Mouse (Mus musculus): Measurements from ENCODE around the gene E130308A19Rik. TPM values are rescaled to one million over a fixed set of nuclear protein-coding genes. Genes with fewer than 3 reads are reported as not detected.

Gene E130308A19Rik
- total RNA-seq, 2 experiments from 2014 or later: 14.5 to 16.6 TPM

DNA sequence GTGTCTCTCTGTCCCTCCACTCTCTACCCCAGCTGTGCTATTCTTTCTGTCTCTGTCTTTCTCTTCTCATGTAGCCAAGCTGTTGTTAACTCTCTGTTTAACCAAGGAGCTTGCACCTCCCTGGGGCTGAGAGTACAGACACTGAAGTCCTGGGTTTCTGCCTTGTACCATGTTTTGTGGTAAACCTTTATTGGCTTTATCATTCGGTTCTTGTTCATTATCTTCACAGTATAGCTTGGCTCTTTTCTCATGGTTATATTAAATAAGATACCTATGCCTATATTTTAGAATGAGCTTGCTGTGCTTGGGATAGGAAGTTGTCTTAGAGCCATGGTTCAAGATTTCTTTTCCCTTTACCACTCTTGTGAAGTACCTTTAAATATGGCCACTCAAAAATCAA is 8.5 kb downstream of the E130308A19Rik start:
- DNase-seq: no peak

- no peak for DNase-seq
Measured at GRCm38 (mm10) chr4:59639163-59639562, 13.2 kb downstream of the E130308A19Rik start.

GRCm38 (mm10) chr4:59640720-59641119 is 14.7 kb downstream of the E130308A19Rik start:
- no peak for DNase-seq

- no peak for DNase-seq
Measured at GRCm38 (mm10) chr4:59642039-59642438, 16.0 kb downstream of the E130308A19Rik start.

- no peak for DNase-seq
Measured at GRCm38 (mm10) chr4:59642657-59643056, 16.6 kb downstream of the E130308A19Rik start.

GRCm38 (mm10) chr4:59644431-59644830 is 18.4 kb downstream of the E130308A19Rik start:
- no peak for DNase-seq

DNA sequence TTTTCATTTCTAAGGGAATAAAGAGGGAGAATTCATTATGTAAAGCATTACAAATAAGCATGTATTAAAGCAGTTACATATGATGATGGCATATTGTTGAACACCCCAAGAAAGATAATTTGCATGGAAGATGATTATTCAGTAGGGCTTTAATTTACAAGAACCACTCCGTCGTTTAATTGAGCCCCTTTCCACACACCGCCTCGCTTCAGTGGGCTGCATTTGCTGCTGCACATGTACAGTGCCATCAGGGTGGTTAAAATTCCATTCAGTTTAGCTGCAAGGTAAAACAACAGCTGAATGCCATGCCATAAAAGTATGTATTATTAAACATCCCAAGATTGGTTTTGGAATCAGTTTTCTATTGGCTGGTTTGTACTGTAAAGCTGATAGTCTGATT is 19.0 kb downstream of the E130308A19Rik start:
- no peak for DNase-seq

DNA sequence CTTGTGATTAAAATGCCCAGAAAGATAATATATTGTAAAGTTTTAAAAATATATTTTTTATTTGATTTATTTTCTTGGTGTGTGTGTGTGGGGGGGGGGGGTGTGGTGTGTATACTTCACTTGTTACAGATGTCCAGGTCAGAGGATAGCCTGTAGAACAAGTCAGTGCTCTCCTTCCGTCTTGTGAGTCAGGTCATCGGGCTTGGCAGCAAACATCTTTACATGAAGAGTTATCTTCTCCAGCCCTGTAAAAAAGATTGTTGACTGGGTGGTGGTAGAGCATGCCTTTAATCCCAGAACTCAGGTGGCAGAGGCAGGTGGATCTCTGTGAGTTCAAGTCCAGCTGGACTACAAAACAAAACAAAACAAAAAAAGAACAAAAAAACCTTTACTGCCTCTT is 19.6 kb downstream of the E130308A19Rik start:
- no peak for DNase-seq

- DNase-seq: no peak
Measured at GRCm38 (mm10) chr4:59646020-59646696, 20.1 kb downstream of the E130308A19Rik start.

DNA sequence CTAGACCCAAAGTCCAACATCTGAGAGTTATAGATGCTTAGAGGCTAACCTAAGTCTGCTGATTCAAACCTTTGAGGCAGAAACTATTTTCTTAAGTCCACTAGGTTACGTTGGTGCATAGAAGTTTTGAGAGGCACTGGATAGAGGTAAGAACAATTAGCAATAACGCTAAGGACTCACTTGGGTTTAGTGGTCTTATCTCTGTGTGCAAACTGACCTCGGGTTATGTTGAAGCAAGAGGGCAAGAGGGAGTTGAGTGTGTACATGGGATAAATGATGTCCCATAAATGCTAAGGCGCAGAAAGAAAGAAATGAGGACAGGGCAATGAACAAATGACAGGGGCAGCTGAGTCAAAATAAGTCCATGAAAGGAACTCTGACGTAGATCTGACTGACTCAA is 23.1 kb downstream of the E130308A19Rik start:
- no peak for DNase-seq

DNA sequence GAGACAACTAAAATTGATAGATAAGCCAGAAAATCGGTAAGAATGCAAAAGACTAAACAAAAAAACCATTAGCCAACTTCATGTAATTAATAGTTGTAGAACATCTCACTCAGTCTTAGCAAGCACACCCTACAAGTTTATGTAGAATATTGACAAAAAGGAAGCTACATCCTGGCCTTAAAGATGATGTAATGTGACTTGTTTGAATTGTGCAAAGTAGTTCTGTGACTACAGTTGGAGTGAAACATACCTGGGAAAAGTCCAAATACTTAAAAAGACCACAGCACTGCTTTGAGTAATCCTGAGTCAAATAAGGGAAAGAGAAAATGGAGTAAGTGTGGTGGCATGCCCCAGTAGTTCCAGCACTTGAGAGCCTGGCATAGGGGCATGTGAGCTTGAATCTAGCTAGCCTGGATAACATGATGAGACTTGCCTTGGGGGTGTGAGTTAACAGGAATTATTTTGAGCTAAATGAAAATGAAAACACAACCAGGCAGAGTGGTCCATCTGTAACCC is 26.2 kb downstream of the E130308A19Rik start:
- DNase-seq: no peak

GRCm38 (mm10) chr4:59656061-59656642 is 30.1 kb downstream of the E130308A19Rik start:
- no peak for DNase-seq

DNA sequence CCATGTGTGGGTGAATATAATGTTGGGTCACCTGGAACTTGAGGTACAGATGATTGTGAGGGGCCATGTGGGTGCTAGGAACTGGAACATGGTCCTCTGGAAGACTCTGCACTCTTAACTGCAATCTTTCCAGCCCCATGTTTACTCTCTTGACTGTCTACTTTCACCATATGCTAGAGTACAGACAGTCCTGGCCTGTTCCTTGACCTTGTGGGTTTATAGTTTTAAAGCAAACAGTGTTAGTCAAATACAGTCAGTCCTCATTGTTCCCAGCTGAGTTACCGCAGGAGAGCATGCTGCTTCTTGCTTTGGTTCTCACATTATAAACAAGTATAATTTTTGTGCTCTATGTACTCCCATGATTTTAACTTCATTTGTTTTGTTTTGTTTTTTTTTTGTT is 36.2 kb downstream of the E130308A19Rik start:
- DNase-seq: peak in 1 of 2 experiments; percentile 12

- DNase-seq: no peak
Measured at GRCm38 (mm10) chr4:59663451-59663850, 37.4 kb downstream of the E130308A19Rik start.

GRCm38 (mm10) chr4:59666550-59667317 is 40.7 kb downstream of the E130308A19Rik start:
- DNase-seq: no peak

- DNase-seq: no peak
Measured at GRCm38 (mm10) chr4:59668050-59668449, 42.0 kb downstream of the E130308A19Rik start.

DNA sequence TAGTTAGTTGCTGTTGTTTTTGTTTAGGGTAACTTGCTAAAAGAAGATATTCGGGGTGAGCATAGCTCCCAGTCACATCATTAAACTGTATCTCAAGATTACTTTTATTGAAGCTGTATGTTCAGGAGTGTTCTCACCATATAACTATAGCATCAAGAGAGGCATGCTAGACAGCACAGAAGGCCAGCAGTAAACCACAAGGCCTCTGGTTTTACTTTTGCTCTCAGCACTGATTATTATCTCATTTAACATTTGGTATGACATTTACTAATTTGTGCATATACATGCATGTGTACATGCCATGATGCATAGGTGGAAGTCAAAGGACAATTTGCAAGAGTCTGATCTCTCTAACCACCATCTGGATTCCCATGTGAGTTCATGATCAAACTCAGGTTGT is 43.1 kb downstream of the E130308A19Rik start:
- no peak for DNase-seq

- no peak for DNase-seq
Measured at GRCm38 (mm10) chr4:59670015-59670414, 44.0 kb downstream of the E130308A19Rik start.

- no peak for DNase-seq
Measured at GRCm38 (mm10) chr4:59673423-59674117, 47.6 kb downstream of the E130308A19Rik start.

DNA sequence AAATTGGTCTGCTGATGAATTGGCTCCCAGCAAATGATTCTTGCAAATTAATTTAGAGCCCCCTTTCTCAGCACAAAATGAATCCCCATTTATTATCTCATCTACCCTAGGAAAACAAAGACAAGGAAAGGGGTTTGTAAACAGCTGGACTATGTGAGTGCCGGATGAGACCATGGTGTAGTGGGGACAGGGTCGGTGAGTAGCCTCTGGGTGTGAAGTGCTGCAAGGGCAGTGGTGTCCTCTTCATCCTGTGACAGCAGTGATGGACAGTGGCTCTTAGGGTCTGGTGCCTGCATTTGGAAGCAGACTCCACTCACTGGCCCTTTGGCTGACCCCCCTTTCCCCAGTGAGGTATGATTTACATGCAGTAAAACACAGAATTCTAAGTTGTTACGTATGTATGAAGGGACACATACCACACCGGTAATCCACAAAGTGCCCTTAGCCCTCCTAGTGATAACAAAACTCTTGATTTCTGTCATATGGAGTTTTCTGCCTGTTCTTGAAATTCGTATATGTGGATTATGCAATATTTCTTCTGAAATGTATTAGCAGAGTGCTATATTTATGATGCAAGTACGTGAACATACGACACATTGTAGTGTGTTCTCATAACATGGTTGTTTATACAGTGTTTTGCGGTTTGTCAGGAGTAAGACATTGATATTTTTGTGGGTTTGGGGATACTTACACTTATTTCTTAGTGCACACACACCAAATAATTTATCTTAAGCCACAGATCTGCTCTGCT is 49.1 kb downstream of the E130308A19Rik start:
- no peak for DNase-seq

DNA sequence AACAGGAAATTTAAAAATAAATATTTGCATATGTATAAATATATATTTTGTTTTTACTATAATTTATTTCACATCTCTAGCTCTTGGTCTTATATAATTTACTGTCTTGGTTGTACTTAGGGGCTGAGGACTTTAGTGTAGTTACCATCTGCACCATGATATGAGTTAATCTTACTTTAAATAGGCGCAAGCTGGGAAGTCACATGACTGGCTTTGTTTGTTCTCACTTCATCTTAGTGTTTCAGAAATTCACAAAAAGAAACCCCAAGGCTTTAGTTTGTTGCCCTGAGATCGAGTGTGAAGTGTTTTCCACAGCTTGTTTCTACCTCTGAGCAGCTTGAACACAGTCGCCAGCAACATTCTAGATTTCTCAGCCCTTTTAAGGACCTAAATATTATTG is 49.7 kb downstream of the E130308A19Rik start:
- no peak for DNase-seq

DNA sequence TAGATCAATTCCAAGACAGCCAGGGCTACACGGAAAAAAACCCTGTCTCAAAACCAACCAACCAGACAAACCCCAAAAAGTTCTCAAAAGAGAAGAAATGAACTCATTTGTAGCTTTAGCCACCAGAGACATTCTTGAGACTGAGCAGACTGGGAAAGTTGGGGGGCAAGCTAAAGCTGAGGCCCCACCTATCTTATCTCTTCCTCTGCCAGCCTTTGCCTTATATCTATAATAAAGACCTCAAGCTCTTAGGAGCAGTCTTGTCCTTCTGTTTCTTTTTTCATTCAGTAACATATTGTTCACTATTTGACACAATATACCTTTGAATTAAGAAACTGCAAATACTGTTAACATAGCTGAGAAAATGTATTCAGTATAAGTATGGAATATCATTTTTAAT is 55.4 kb downstream of the E130308A19Rik start:
- DNase-seq: no peak
